Mouse (Mus musculus) spleen, adult 2 months (tissue): Measurements from ENCODE around the gene Atp6v0b.

ENCODE experiments used
- CTCF ChIP-seq: fragments of 200-500 bp; IDR thresholded peaks from 2 replicates; pipeline ENCODE4 v1.5.1; 2011; ENCODE audit warnings: mild to moderate bottlenecking, inconsistent platforms; ENCODE audit not compliant: insufficient read depth, insufficient read length, insufficient replicate concordance; ENCODE audit errors: extremely low read depth
- POLR2A ChIP-seq: fragments of 200-500 bp; IDR thresholded peaks from 2 replicates; pipeline ENCODE4 v1.6.1; 2011; ENCODE audit warnings: low read depth, low read length, inconsistent platforms

DNA sequence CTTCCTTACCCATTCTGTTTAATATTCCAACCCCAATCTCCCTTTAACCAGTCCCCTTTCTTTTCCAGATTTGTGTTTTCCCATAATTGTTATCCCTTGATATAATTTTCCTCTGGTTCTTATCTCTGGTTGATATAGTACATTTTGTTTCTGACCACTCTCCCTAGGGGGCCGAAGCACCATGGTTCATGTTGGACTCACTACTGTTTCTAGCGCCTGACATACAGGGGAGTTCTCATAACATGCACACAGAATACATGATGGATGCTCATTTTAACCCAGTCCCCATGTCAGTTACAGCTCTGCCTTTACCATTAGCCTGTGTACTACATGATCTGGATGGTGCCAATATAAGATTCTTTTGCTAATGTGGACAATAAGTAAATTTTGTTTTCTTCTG lies 787 bp upstream of the Atp6v0b start:
- TF ChIP-seq CTCF = no peak
- no peak for TF ChIP-seq POLR2A
